Mouse (Mus musculus) CD4-positive helper T cell, adult 2 months (primary cell): ENCODE data around the gene Epb41l5.

Experiments used
- DNase-seq: peaks from one replicate; pipeline ENCODE4 v3.0.0-alpha.2; 2012; ENCODE audit warnings: low read depth, missing footprints, low spot score

The Epb41l5 gene

GRCm38 (mm10) chr1:119596954-119597480 is 51.8 kb downstream of the Epb41l5 start:
- no peak for DNase-seq

GRCm38 (mm10) chr1:119590041-119590440 is 58.8 kb downstream of the Epb41l5 start:
- DNase-seq: no peak

GRCm38 (mm10) chr1:119584974-119585373 is 63.8 kb downstream of the Epb41l5 start:
- no peak for DNase-seq

- DNase-seq: no peak
Observed at GRCm38 (mm10) chr1:119570134-119570533, 78.7 kb downstream of the Epb41l5 start.

- DNase-seq: no peak
Observed at GRCm38 (mm10) chr1:119565531-119565930, 83.3 kb downstream of the Epb41l5 start.

- DNase-seq: no peak
Observed at GRCm38 (mm10) chr1:119557641-119558395, 91.0 kb downstream of the Epb41l5 start.

DNA sequence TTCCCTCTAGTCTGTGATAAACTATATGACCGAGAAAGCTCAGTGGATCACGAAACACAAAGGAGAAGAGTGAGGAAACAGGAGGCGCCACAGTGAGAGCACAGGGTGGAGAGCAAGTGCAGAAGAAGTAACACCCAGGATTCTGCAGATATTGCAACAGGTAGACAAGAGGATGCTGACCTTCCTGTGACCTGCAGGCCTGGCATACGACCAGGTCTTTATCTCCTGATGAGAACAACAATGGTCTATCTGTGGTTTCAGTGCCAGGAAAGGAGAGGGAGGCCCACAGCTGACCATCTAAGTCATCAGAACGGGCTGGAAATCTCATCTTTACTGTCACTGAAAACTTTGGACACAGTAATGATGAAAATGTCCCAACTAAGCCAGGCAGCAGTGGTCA is 93.1 kb downstream of the Epb41l5 start:
- DNase-seq: no peak

DNA sequence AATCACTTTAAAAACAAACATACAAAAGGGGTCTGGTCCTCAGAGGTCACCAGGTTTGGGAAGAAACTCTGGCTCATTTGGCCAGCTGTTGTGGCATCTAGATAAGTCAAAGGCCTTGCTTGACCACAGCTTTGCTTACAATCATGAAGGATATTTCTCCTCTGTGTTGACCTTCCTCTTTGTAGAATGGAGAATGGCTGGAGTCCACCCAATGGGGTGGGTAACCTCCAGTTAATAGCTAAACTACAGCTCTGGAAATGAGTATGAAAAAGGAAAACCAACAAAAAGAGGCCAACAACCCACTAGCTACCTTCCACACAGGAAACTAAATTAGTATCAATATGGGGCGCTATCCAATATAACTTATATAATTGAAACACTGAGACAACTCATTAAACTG is 97.1 kb downstream of the Epb41l5 start:
- no peak for DNase-seq

DNA sequence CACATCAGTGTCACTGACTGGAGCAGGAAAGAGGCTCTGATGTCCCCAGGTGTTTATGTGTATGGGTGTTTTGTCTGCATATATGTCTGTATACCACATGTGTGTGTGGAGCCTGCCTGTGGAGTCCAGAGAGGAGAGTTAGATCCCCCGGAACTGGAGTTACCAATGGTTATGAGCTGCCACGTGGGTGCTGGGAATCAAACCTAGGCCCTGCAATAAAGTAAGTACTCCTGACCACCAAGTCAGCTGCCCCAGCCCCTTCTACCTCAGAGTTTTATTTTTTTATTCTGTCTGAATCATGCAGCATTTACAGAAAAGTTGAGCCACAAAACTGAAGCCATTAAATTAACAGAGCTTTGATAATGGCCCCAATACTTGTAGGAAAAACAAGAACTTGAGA is 98.7 kb downstream of the Epb41l5 start:
- DNase-seq: no peak

DNA sequence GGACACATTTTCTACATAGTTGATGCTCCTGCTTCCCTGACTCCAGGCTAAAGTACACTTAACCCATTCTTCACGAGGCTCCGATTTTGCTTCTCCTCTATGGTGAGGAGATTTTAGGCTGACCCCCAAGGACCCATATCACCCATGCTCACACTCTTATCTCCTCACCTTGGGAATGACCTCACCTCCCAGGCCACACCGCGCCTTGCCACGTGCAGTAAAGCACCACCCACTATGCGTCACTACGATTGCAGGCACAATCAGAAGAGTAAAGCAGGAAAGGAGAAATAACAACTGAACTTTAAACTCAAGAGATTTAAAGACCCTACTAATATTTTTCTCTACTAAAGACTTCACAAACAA is 99.5 kb downstream of the Epb41l5 start:
- no peak for DNase-seq

DNA sequence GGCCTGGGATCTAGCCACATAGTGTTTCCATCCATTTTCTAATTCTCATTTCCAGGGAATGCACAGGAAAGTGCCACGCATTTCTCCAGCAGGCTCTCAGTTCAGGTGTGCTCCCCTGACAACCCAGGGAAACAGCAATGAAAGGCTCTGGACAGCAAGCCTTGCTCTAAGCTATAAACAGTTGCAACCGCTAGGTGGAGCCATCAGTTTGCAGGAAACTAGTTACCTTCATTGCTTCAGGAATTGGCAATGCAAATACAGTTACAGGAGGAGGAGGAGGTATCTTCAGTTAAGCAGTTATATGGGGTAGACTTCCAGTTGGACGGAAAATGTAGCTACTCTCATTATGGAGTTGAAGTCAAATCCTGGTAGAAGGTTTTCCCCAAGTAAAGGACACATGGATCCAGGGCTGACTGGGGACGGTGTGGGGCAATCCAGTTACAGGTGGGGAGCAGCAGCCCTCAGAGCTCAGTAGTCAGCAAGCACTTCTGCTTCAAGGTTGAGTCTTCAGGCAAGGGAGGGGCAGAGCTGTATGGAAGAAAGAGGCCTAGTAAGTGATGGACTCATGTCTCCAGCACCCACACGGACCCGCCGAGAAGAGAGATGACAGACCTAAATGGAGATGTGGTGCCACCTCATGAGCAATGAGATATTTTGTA is 100.0 kb downstream of the Epb41l5 start:
- peak; percentile 57 for DNase-seq

- no peak for DNase-seq
Observed at GRCm38 (mm10) chr1:119546490-119546889, 102.3 kb downstream of the Epb41l5 start.

DNA sequence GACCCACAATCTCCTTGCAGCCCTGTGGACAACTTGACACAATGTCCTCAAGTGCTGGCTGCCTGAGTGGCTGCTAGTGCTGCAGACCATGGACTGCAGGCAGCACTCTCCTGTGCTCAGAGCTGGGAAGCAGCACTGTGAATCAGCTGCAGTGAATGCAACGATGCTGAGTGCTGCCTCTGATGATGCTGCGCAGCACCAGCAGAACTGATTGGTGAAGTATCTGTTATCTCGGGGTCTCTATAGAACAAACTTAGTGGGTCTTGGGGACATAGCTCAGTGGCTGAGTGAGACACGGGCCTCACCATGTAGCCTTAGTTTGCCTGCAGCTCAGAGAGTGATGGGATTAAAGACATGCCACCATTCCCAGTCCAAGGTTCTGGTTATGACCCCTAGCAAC is 103.1 kb downstream of the Epb41l5 start:
- no peak for DNase-seq

DNA sequence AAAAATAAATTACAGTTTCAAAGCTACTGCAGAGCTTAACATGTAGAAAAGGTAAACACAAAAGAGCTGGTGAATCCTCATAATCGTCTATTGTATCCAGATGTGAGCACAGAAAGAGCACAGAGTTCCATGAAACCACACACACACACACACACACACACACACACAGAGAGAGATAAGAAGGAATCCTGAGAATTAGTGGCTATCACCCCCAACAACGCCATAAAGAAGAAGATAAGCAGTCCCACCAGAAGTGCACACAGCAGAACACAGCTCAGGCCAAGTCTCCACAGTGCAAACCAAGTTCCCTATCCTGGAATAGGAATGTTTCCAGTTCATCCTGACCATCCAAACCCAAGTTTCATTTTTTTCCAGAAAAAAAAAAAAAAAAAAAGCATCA is 103.6 kb downstream of the Epb41l5 start:
- no peak for DNase-seq

DNA sequence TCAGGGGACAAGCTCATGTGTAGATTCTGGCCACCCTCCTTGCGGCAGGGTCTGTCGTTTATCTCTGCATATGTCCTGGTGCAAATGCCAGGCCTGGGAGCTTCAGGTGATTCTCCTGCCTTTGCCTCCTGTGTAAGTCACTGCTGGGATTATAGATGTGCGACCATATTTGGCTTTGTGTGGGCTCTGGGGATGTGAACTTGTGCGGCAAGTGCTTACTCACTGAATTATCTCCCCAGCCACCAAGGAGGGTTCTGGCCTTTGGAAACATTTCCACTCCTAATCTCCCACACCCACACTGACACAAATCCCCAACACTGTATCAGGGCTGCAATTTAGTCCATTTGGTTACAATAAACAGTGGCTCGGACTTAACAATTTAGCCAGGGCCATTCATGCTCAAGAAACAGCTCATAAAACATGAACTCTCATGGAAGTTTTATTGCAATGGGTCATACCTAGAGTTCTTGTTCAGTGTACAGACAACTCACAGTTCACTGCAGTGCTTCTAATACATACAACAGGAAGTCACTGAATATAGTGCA is 104.1 kb downstream of the Epb41l5 start:
- no peak for DNase-seq

DNA sequence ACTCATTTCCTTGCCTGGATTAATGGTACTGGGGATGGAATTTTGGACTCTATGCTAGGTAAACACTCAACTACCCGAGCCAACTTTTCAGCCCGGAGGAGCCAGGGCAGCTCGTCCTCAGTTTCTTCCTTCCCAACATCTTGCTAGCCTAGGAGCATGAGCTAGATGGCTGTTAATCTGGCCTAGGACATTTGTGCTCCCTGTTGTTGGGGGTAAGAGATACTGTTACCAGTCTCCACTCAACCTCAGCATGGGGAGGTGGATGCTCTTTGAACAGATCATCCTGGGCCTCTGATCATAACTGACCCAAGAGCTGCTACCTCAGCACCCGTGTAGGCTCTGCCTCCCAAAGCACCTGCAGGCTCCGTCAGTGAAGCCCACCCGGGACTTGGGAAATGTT is 105.5 kb downstream of the Epb41l5 start:
- DNase-seq: no peak

GRCm38 (mm10) chr1:119541570-119541969 is 107.2 kb downstream of the Epb41l5 start:
- DNase-seq: no peak

DNA sequence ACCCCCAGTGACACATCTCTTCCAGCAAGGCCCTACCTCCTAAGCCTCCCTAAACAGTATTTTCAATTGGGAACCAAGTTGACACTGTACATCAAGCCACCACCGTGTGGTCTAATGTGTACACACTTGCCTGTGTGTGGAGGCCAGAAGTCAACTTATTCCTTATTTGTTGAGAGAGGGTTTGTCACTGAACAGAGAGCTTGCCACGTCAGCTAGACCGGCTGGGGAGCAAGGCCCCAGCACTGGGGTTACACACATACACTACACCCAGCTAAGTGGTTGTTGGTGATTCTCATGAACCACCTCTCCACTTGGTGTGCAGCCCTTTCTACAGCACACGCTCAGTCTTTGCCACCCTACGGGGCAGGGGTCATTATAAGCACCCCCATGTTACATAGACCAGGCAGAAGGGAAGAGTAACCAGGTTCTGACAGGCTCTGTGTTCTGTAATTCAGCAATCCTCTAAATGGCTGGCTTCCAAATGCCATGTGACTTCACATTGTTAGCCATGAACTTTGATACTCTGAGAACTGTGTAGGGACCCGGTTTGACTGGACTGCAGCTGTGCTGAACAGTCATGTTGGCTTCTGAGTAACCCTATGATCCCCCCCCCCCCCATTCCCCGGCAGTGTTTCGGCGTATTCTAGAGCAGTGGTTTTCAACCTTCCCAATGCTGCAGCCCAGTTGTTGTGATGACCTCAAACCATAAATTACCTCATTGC is 107.8 kb downstream of the Epb41l5 start:
- no peak for DNase-seq

- DNase-seq: no peak
Observed at GRCm38 (mm10) chr1:119539252-119539651, 109.5 kb downstream of the Epb41l5 start.

- DNase-seq: no peak
Observed at GRCm38 (mm10) chr1:119537651-119538050, 111.1 kb downstream of the Epb41l5 start.

- DNase-seq: no peak
Observed at GRCm38 (mm10) chr1:119536122-119536521, 112.7 kb downstream of the Epb41l5 start.

DNA sequence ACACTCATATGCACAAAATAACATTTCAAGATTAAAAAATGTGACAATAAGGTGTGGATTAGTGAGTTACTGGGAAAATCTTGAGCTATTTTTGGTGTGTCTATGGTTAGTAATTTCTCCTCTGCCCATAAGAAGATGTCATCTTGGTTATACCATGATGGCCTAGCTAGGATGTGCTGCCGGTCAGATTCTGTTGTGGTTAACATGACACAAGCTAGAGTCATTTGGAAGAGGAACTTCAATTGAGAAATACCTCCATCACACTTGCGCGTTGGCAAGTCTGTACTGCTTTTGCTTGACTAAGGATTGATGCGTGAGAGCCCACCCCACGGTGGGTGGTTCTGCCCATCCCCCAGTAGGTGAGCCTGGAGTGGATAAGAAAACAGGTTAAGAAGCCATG is 114.5 kb downstream of the Epb41l5 start:
- DNase-seq: no peak
